Mouse (Mus musculus): ENCODE measurements around the gene Antxr1. TPM values are rescaled to one million over a fixed set of nuclear protein-coding genes. Genes with fewer than 3 reads are reported as not detected.

The Antxr1 gene
- polyA plus RNA-seq, 1 experiment from 2014 or later, result 4.5 TPM

DNA sequence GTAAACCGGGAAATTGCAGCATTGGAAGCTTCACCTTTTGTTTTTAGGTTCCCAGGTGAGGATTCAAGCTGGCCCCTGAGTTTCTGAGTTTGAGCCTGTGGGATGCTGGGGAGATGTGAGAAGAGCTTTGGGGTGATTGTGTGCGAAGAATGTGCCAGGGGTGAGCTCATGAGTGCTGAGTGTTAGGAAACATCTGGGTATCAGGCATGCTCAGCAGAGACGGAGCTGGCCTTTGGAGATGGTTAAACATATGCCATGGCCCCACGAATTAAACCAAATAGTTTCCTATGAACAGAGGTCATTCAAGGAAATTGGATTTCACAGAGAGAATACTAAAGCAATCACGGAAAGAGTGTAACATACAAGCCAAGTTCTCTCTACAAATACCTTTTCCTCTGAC lies 193.4 kb downstream of the Antxr1 start:
- Histone ChIP-seq H3K27me3 (ENCODE audit: control insufficient read depth, insufficient read depth, low read length) (no peaks in the 10 kb centered on the region), H3K9me3 (replicated peaks; ENCODE audit: control insufficient read depth, low read length) (no peaks in the 10 kb centered on the region), H3K4me3 (ENCODE audit: low read depth, low read length) (no peak overlapping the region), H3K4me1 (ENCODE audit: control insufficient read depth, insufficient read depth, low read length) (no peaks in the 10 kb centered on the region), H3K27ac (ENCODE audit: low read depth, low read length) (no peak overlapping the region), H3K4me2 (no peak overlapping the region), H3K9ac (ENCODE audit: low read depth, low read length) (no peak overlapping the region), H3K36me3 (ENCODE audit: control insufficient read depth, insufficient read depth, low read length) (no peaks in the 10 kb centered on the region)
- WGBS (ENCODE audit: insufficient replicate concordance), result 64% methylated on average over 5 of the region's 5 CpGs
- no peak for ATAC-seq (replicated peaks; ENCODE audit: insufficient number of reproducible peaks, low FRiP score, low TSS enrichment)

DNA sequence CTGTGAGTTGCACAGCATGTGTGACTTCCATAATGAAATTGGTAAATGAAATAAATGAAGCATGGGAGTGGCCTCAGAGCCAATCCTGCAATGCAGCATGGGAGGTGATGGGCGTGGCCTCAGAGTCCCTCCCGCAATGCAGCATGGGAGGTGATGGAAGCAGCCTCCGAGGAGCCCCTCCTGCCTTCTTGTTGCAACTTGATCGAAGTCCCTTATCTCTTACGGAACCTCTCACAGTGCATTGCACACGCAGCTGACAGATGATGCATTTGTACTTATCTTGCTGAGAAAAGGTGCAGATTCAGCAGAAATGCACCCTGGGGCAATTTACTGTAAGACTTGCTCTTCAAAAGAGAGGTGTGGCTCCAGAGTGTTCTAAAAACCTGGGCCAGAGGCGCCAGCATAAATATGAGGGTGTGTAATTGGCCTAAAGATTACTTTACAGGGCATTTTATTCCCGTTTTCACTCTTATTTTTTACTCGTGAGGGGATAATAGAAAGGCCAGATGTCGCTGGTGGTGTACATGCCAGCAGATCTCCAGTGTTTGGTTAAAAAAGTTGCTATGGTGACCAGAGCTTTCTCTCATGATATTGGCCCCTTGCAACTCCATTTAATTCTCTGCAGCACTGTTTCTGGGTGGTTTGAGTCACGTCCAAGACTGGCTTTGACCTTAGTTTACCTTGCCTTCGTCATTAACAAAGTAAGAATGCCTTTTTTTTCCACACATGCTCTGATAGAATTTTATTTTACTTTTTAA lies 195.6 kb downstream of the Antxr1 start:
- H3K27ac ChIP-seq (ENCODE audit: low read depth, low read length), result no peak overlapping the region
- no peak overlapping the region for H3K9ac ChIP-seq (ENCODE audit: low read depth, low read length)
- no peak for ATAC-seq (replicated peaks; ENCODE audit: insufficient number of reproducible peaks, low FRiP score, low TSS enrichment)
- no peaks in the 10 kb centered on the region for H3K27me3 ChIP-seq (ENCODE audit: control insufficient read depth, insufficient read depth, low read length)
- H3K36me3 ChIP-seq (ENCODE audit: control insufficient read depth, insufficient read depth, low read length), result no peaks in the 10 kb centered on the region
- no peak overlapping the region for H3K4me3 ChIP-seq (ENCODE audit: low read depth, low read length)
- no peaks in the 10 kb centered on the region for H3K4me1 ChIP-seq (ENCODE audit: control insufficient read depth, insufficient read depth, low read length)
- whole genome bisulfite sequencing (ENCODE audit: insufficient replicate concordance), result 70% methylated on average over 12 of the region's 12 CpGs
- H3K4me2 ChIP-seq, result no peak overlapping the region
- no peaks in the 10 kb centered on the region for H3K9me3 ChIP-seq (replicated peaks; ENCODE audit: control insufficient read depth, low read length)

DNA sequence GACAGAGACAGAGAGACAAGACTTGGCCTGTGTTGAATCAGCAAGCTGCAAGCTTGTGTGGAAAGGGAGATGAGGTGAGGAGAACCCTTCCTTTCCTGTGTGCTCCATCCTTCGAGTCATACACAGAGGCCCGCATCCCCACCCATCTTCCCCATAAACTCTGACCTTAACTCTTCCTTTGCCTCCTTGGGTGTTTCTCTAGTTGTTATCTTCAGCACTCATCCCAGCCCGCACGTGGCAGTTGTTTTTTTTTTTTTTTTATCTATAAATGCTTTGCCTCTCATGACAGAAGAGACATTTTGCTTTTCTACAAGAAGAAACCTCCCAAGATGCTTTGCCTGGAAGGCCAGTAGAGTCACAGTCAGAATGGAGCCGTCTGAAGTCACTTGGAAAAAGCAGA lies 197.1 kb downstream of the Antxr1 start:
- Histone ChIP-seq H3K9me3 (replicated peaks; ENCODE audit: control insufficient read depth, low read length) (no peaks in the 10 kb centered on the region), H3K27me3 (ENCODE audit: control insufficient read depth, insufficient read depth, low read length) (no peaks in the 10 kb centered on the region), H3K9ac (ENCODE audit: low read depth, low read length) (no peak overlapping the region), H3K36me3 (ENCODE audit: control insufficient read depth, insufficient read depth, low read length) (no peaks in the 10 kb centered on the region), H3K4me1 (ENCODE audit: control insufficient read depth, insufficient read depth, low read length) (no peaks in the 10 kb centered on the region), H3K4me3 (ENCODE audit: low read depth, low read length) (no peak overlapping the region), H3K4me2 (no peak overlapping the region), H3K27ac (ENCODE audit: low read depth, low read length) (no peak overlapping the region)
- WGBS (ENCODE audit: insufficient replicate concordance), result 53% methylated on average over 5 of the region's 5 CpGs
- ATAC-seq (replicated peaks; ENCODE audit: insufficient number of reproducible peaks, low FRiP score, low TSS enrichment), result no peak

DNA sequence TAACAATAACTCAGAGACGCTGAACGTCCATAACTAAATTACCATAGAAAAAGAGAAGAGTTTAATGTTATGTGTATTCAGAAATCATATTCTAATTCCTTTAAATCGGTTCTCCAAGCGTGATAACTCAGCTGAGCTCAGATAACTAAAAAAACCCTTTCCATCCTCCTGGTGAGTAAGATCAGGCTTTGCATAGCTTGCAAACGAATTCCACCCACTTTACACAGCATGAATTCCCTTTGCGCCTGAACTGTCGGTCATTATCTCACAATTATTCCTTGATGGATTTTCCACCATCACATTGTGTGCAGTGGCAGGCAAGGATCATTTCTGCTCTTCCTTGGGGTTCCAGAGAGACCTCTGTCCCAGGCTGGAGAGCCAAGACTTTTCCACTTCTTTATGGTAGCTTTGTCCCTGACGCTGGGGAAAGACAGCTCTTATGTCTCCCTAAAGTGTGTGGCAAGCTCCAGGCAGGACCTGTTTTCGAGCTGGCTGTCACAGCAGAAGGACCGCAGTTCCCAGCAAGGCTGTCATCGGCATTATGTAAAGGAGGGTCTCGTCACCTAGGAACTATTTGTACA lies 201.6 kb downstream of the Antxr1 start:
- 68% methylated on average over 12 of the region's 12 CpGs for WGBS (ENCODE audit: insufficient replicate concordance)
- no peaks in the 10 kb centered on the region for H3K4me1 ChIP-seq (ENCODE audit: control insufficient read depth, insufficient read depth, low read length)
- H3K4me3 ChIP-seq (ENCODE audit: low read depth, low read length), result no peak overlapping the region
- peaks cover 3% of the 10 kb centered on the region; the same call in 1 of the 2 replicates for H3K9me3 ChIP-seq (replicated peaks; ENCODE audit: control insufficient read depth, low read length)
- H3K27me3 ChIP-seq (ENCODE audit: control insufficient read depth, insufficient read depth, low read length), result no peaks in the 10 kb centered on the region
- H3K36me3 ChIP-seq (ENCODE audit: control insufficient read depth, insufficient read depth, low read length), result peaks cover 2% of the 10 kb centered on the region; the same call in 1 of the 2 replicates
- no peak overlapping the region for H3K4me2 ChIP-seq
- H3K9ac ChIP-seq (ENCODE audit: low read depth, low read length), result no peak overlapping the region
- H3K27ac ChIP-seq (ENCODE audit: low read depth, low read length), result no peak overlapping the region
- no peak for ATAC-seq (replicated peaks; ENCODE audit: insufficient number of reproducible peaks, low FRiP score, low TSS enrichment)

DNA sequence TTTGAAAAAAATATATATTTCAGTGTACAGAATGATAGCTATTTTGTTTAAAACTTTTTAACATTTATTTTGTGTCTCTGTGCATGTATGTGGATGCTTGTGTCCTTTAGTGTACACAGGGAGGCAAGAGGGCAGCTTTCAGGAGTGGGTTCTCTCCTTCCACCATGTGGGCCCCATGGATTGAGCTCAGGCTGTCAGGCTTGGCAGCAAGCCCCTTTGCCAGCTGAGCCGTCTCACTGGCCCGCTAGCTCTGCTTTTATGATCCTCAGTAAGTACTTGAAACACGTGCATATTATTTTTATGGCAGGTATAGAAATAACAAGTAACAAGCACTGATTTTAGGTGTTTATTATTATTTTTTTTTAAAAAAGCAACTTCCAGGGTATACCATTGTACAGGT lies 202.1 kb downstream of the Antxr1 start:
- Histone ChIP-seq H3K4me3 (ENCODE audit: low read depth, low read length) (no peak overlapping the region), H3K4me2 (no peak overlapping the region), H3K9ac (ENCODE audit: low read depth, low read length) (no peak overlapping the region), H3K27ac (ENCODE audit: low read depth, low read length) (no peak overlapping the region), H3K9me3 (replicated peaks; ENCODE audit: control insufficient read depth, low read length) (peaks cover 3% of the 10 kb centered on the region; the same call in 1 of the 2 replicates), H3K36me3 (ENCODE audit: control insufficient read depth, insufficient read depth, low read length) (peaks cover 2% of the 10 kb centered on the region; the same call in 1 of the 2 replicates), H3K4me1 (ENCODE audit: control insufficient read depth, insufficient read depth, low read length) (no peaks in the 10 kb centered on the region), H3K27me3 (ENCODE audit: control insufficient read depth, insufficient read depth, low read length) (no peaks in the 10 kb centered on the region)
- no peak for ATAC-seq (replicated peaks; ENCODE audit: insufficient number of reproducible peaks, low FRiP score, low TSS enrichment)
- WGBS (ENCODE audit: insufficient replicate concordance), result 87% methylated on average over 3 of the region's 3 CpGs

DNA sequence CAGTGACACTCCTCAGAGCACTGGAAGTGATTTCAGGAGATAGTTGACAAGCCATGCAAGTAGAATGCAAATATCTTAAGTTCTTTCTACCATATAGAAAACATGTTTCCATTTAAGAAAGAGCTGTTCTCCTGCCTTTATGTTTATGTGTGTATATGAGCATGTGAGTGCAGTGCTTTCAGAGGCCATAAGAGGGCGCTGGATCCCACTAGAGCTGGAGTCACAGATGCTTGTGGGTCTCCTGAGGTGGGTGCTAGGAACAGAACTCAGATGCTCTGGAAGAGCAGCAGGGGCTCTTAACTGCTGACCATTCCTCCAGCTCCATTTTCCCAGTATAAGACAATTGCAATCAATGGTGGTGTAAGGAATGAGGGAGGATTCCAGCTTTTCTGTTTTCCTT lies 204.5 kb downstream of the Antxr1 start:
- H3K27ac ChIP-seq (ENCODE audit: low read depth, low read length), result no peak overlapping the region
- no peaks in the 10 kb centered on the region for H3K27me3 ChIP-seq (ENCODE audit: control insufficient read depth, insufficient read depth, low read length)
- peaks cover 2% of the 10 kb centered on the region; the same call in 1 of the 2 replicates for H3K36me3 ChIP-seq (ENCODE audit: control insufficient read depth, insufficient read depth, low read length)
- H3K4me3 ChIP-seq (ENCODE audit: low read depth, low read length), result no peak overlapping the region
- H3K4me2 ChIP-seq, result no peak overlapping the region
- no peak for ATAC-seq (replicated peaks; ENCODE audit: insufficient number of reproducible peaks, low FRiP score, low TSS enrichment)
- no peak overlapping the region for H3K9ac ChIP-seq (ENCODE audit: low read depth, low read length)
- WGBS (ENCODE audit: insufficient replicate concordance), result 46% methylated on average over 1 of the region's 1 CpGs
- H3K9me3 ChIP-seq (replicated peaks; ENCODE audit: control insufficient read depth, low read length), result peaks cover 3% of the 10 kb centered on the region; the same call in 1 of the 2 replicates
- H3K4me1 ChIP-seq (ENCODE audit: control insufficient read depth, insufficient read depth, low read length), result peaks cover 8% of the 10 kb centered on the region

DNA sequence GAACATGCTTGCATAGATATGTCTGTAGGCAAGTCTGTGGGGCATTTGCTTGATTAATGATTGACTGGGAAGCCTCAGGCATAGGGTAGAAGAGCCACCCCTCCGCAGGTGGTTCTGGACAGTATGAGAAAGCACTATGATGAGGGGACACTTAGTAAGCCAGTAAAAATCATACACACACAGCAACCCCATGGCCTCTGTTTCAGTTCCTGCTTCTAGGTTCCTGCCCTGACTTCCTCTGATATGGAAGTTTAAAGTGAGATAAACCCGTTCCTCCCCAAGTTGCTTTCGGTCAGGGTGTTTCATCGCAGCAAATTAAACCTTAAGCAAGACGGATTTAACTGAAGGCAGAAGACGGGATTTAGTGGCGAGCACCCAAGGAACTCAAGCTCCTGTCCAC lies 205.0 kb downstream of the Antxr1 start:
- Histone ChIP-seq H3K4me3 (ENCODE audit: low read depth, low read length) (no peak overlapping the region), H3K4me2 (no peak overlapping the region), H3K27me3 (ENCODE audit: control insufficient read depth, insufficient read depth, low read length) (no peaks in the 10 kb centered on the region), H3K9ac (ENCODE audit: low read depth, low read length) (no peak overlapping the region), H3K9me3 (replicated peaks; ENCODE audit: control insufficient read depth, low read length) (peaks cover 3% of the 10 kb centered on the region; the same call in 1 of the 2 replicates), H3K36me3 (ENCODE audit: control insufficient read depth, insufficient read depth, low read length) (peaks cover 2% of the 10 kb centered on the region; the same call in 1 of the 2 replicates), H3K27ac (ENCODE audit: low read depth, low read length) (no peak overlapping the region), H3K4me1 (ENCODE audit: control insufficient read depth, insufficient read depth, low read length) (peaks cover 8% of the 10 kb centered on the region)
- no peak for ATAC-seq (replicated peaks; ENCODE audit: insufficient number of reproducible peaks, low FRiP score, low TSS enrichment)
- WGBS (ENCODE audit: insufficient replicate concordance), result 83% methylated on average over 7 of the region's 7 CpGs

DNA sequence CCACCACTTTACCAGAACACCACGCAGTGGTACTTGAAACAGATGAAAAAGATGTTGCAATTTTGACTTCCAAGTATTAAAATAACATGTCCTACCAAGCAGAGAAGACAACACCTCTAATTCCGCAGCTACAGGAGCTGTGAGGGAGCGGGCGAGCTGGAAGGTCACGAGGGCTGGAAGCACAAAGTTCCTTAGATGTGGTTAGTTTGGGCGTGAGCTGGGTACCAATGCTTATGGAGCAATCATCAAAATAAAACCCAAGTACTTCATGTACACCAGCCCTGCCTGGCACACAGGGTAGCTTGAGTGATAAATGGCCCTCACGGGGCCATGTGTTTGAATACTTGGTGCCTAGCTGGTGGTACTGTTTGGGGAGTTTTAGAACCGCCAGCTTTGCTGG lies 205.8 kb downstream of the Antxr1 start:
- H3K36me3 ChIP-seq (ENCODE audit: control insufficient read depth, insufficient read depth, low read length), result peaks cover 2% of the 10 kb centered on the region; the same call in 1 of the 2 replicates
- H3K4me3 ChIP-seq (ENCODE audit: low read depth, low read length), result no peak overlapping the region
- no peak overlapping the region for H3K4me2 ChIP-seq
- peaks cover 8% of the 10 kb centered on the region for H3K4me1 ChIP-seq (ENCODE audit: control insufficient read depth, insufficient read depth, low read length)
- peaks cover 3% of the 10 kb centered on the region; the same call in 1 of the 2 replicates for H3K9me3 ChIP-seq (replicated peaks; ENCODE audit: control insufficient read depth, low read length)
- H3K9ac ChIP-seq (ENCODE audit: low read depth, low read length), result no peak overlapping the region
- WGBS (ENCODE audit: insufficient replicate concordance), result 89% methylated on average over 8 of the region's 8 CpGs
- H3K27me3 ChIP-seq (ENCODE audit: control insufficient read depth, insufficient read depth, low read length), result no peaks in the 10 kb centered on the region
- no peak overlapping the region for H3K27ac ChIP-seq (ENCODE audit: low read depth, low read length)
- ATAC-seq (replicated peaks; ENCODE audit: insufficient number of reproducible peaks, low FRiP score, low TSS enrichment), result no peak

All from heart, embryonic 11.5 days (tissue).